Mouse (Mus musculus) layer of hippocampus, adult 18-20 months (tissue): ENCODE data around the gene Twf1. TPM values are rescaled to one million over a fixed set of nuclear protein-coding genes. Genes with fewer than 3 reads are reported as not detected.

Experiments used
- DNase-seq, 2 experiments: peaks; one replicate each; pipeline ENCODE4 v3.0.0; 2022; ENCODE audit warnings: low spot score in 2 of 2
- long read RNA-seq: library from polyadenylated mRNA; stranded (forward); transcript quantifications from one replicate; pipeline ENCODE4 v2.0.0, GENCODE M21; 2021
- total RNA-seq, 2 experiments: library from RNA; stranded (reverse); gene quantifications; 2 replicates each; pipeline ENCODE4 v1.2.3; 2021

Twf1 gene
- 10 to 100 TPM; 57.1 to 75.3 TPM for total RNA-seq
- long read RNA-seq, transcript Twf1-201 (9 exons, 3,025 nt), result major isoform, 65 of 80 reads
- long read RNA-seq, partial matches to known transcripts, result 4 of 80 reads
- long read RNA-seq, other reads (novel, unspliced or antisense), result 11 of 80 reads

DNA sequence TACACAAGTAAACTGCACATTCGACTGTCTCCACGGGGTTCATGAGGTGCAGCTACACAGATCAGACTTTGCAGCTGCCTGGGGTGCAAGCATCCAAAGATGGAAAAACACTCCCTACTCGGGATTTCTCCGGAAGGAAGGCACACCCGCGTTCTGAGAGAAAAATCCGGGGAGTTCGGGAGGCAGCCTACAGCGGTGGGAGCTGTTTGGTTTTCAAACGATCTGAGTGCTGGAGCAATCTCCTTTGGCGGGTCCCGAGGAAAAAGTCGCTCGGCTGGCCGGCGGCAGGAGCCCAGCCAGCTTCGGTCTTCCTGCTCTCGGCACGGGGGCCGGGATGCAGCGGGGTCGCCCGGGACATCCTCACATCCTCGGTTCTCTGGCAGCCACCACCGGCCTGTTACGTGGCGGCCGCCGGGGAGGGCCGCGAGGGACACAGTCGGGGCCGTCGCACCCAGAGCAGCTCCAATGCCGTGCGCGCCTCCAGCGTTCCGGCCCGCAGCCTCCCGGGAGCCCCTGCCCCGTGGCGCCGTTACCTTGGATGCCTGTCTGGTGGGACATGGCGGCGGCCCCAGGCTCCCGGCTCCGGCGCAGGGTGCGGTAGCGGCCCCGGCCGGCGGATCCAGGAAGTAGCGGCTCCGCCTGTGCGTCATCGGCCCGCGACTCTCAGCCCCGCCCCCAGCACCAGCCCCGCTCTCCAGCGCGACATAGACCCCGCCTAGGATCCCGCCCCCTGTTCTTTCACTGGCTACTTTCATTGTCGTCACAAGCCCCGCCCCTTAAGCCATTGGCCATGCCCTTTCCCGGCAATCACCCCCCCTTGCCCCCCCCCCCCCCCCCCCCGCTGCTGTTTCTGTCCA lies at the start of gene Twf1:
Gene Twf1 (minus strand): TSS at position 671 of the 857 bp plus-strand sequence.
- DNase-seq, result peak; percentile 96 to 99

DNA sequence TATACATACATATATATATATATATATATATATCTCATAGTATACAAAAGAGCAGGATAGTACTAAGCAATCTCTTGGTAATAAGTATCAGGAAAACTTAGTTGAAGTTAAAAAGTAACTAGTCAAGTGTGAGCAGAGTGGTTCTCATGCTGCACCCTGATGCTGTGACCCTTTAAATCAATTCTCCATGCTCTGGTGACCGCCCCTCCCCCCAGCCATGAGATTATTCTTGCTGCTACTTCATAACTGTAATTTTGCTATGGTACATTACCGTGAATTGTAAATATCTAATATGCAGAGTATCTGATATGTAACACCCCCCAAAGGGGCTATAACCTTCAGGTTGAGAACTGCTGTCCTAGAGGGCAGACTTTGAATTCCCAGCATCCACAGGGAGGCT lies 49.4 kb upstream of the Twf1 start:
- DNase-seq, result no peak

DNA sequence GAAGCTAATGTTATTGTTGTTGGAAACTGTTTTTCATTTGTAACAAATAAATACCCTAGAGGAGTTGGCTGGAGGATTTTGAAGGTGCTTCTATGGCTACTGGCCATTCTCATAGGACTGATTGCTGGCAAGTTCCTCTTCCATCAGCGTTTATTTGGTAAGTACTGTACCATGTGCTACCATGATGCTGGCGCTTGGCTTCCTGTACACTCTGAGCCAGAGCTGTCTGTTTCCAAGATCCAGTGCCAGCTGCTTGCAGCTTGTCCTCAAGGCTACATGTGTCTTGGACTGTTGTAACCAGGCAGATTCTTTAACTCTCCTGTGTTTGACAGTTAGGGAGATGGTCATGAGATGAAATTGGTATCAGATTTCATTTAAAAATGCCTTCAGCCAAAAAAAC lies 48.5 kb upstream of the Twf1 start:
- DNase-seq, result no peak

DNA sequence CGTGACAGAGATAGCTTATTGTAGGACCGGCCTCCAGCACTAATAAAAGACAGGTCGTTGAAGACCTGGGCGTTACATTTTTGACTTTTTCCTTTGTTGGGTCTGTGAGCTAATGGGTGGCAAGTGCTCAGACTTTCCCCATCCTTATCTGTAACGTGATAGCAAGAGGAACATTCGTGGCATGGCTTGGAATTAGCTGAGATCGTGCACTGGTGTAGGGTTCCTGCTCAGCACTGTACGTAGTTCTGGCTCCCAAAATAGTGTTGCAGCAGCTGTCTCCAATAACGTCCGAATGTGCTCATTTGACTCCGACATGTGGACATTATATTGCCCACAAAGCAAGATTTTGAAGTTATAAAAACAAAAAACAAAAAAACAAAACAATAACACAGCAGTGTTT lies 44.8 kb upstream of the Twf1 start:
- DNase-seq, result no peak

- no peak for DNase-seq
Observed at GRCm38 (mm10) chr15:94630553-94630952, 40.9 kb upstream of the Twf1 start.

- DNase-seq, result peak in 1 of 2 experiments; percentile 31
Observed at GRCm38 (mm10) chr15:94628830-94629601, 39.3 kb upstream of the Twf1 start, which contains the start of gene Tmem117. Gene Tmem117, plus strand, starts transcription at chr15:94629232.

DNA sequence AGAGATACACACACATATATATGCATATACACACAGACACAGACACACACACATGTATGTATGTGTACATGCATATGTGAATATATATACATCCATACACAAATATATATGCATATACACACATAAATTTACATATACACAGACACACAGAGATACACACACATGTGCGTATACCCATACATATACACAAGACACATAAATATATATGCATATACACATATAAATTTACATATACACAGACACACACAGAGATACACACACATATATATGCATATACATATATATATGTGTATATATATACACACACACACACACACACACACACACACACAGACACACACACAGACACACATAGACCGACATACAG lies 38.8 kb upstream of the Twf1 start:
- no peak for DNase-seq

- no peak for DNase-seq
Observed at GRCm38 (mm10) chr15:94620909-94621308, 31.2 kb upstream of the Twf1 start.

DNA sequence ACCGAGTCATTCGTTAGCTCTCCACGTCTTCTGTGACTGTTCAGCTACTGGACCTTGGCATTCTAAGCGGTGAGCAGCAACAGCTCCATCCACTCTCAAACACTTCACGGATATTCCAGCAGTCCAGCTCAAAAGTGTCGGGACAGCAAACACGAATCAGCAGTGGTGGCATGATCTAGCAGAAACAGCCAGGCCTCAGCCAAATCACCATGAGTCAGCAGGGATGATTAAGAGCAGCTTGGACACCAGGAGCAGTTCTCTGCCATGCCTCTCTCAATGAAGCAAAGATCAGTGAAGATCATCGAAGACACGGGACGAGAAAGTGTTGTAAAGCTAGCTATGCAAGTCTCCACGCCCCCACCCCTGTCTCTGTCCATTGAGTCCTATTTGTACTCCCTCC lies 26.3 kb upstream of the Twf1 start:
- DNase-seq, result no peak

- peak in 1 of 2 experiments; percentile 50 for DNase-seq
Observed at GRCm38 (mm10) chr15:94607768-94608167, 18.1 kb upstream of the Twf1 start.

GRCm38 (mm10) chr15:94602441-94602840 lies 12.8 kb upstream of the Twf1 start:
- DNase-seq, result no peak

DNA sequence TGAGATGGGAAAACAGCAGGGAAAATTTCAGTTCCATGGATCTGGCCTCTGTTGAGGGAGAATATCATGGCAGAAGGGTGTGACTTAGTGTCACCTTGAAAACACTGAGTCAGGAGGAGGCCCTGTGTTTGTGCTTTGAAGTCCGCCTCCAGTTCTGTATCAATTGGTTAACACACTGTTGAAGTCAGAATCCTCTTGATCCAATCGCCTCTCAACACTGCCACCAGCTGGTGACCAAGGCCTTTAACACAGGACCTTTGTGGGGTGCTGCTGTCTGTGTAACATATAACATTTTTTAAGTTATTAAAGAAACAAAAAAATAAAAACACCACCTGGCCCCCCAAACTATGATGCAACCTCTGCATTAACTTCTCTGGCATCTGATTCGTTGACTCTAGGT lies 11.7 kb upstream of the Twf1 start:
- DNase-seq, result peak in 1 of 2 experiments; percentile 55

DNA sequence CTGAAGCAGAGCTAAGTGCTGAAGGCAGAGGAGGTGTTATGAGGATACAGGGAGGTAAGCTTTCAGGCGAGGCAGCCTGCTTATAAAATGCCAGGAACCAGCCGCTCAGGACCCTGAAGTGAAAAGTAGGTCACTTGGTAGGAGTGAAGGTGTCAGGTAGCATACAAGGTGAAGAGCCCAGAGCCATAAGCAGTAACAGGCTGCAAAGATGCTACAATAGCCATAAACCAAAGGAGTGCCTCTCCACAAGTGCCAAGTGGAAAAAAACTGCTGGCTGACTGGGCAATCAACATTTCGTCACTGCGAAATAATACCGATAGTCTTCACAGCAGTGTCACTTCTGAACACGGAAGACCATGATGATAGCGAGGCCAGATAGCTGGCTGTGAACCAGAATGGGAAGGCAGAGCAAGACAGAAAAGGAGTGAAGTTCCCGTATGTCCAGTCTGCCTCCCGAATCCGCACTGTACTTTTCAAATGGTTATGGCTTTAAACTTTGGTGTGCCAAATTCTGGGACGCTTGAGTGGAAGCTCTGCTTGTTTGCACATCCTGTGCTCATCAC lies 10.5 kb upstream of the Twf1 start:
- DNase-seq, result no peak

GRCm38 (mm10) chr15:94593586-94593985 lies 3.9 kb upstream of the Twf1 start:
- DNase-seq, result no peak

DNA sequence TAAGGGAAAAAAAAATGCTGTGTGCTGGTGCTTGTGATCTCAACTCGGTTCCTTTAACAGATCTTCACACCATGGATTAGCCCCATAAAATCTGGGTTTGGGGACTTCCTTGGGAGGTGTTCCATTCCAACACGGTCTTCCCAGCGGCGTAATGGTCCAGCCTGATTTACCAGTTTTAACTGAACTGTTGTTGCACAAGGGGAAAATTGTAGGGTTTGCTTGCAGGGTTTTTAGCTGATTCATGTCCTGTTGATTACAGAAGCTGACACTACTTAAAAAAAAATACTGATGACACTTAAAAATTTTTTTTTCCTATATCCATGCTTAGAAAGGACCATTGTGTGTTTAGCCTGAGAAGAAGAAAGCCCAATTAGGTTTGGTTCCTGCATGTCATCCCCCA lies 1.7 kb upstream of the Twf1 start:
- no peak for DNase-seq

- no peak for DNase-seq
Observed at GRCm38 (mm10) chr15:94590083-94590482, 394 bp upstream of the Twf1 start.

GRCm38 (mm10) chr15:94587826-94588715 lies 1.6 kb downstream of the Twf1 start:
- no peak for DNase-seq

GRCm38 (mm10) chr15:94584738-94585137 lies 5.0 kb downstream of the Twf1 start:
- DNase-seq, result no peak

DNA sequence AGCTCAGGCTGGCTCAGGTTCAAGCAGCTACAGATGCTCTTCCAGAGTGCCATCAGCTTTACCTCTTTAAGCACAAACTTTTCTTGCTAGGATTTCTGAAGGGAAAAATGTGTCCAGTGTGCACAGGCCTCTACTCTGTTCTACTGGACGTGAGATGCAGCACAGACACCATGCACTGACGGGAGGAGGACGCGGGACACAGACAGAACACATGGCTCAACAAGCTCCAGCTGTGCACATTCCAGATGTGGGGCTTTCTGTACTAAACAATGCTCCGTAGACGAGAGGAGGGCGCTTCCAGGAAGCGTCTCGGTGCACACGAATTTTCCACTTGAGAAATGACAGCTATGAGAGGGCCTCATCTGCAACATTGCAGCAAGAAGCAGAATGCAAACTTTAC lies 6.5 kb downstream of the Twf1 start:
- no peak for DNase-seq

DNA sequence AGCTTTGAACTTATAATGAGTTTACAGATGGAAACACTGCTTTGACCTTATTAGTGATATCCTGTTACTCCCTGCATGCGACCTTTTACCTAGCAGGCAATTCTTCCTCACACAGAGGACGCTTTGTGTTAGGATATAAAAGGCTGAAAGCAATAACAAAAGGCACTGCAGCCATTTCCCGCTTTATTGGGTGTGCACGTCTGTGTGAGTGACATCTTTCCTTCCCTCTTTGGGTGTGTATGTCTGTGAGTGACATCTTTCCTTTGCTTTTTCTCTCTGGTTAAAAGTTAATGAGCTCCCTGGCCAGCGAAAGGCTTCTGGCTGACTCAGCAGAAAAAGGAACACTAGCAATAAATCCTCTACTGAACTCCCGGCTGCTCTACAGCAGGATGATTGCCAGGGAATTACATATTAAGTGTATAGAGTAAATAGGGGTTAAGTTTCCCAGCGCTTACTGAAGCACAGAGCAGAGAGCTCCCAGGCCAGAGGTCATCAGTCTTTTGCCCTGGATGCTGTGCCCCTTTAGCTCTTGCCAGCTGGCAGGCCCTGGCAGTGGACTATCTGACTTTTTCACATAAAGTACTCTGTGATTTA lies 7.6 kb downstream of the Twf1 start:
- no peak for DNase-seq
